Mouse (Mus musculus): ENCODE results near the gene Nkiras2.

DNA sequence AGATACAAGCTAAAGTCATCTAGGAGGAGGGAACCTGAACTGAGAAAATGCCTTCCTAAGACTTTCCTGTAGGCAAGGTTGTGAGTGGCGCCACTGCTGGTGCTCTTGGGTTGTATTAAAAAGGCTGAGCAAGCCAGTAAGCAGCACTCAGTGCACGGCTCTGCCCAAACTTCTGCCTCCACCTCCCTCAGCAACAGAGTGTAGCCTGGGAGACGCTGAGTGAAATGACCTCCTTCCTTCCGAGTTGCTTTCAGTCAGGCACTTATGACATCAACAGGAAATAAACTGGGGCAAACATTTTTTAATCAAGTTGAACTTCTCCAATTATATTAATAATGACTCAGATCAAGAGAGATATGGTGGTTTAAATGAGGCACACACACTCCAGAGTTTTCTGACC is 10.2 kb upstream of the Nkiras2 start:
- TF ChIP-seq ZC3H11A (IDR thresholded peaks at IDR 0.05; ENCODE audit: low read depth, low read length) (no peak), CHD1 (IDR thresholded peaks at IDR 0.05; ENCODE audit: low read depth, low read length) (no peak), POLR2A (IDR thresholded peaks at IDR 0.05; ENCODE audit: low read depth, low read length) (no peak), CTCF (conservative IDR thresholded peaks at IDR 0.05 in 1 of 2, IDR thresholded peaks at IDR 0.05 in 1 of 2; ENCODE audit: low read depth in 2 of 2, low read length in 2 of 2) (no peak), CHD2 (IDR thresholded peaks at IDR 0.05; ENCODE audit: low read length) (no peak), E2F4 (IDR thresholded peaks at IDR 0.05; ENCODE audit: insufficient replicate concordance, low read depth, low read length) (no peak), TBP (conservative IDR thresholded peaks at IDR 0.05; ENCODE audit: low read depth, low read length) (no peak), EP300 (IDR thresholded peaks at IDR 0.05; ENCODE audit: low read length) (0 out of 2 replicates have a peak, but pooled peaks have one; percentile 1), POLR2AphosphoS2 (IDR thresholded peaks at IDR 0.05; ENCODE audit: low read depth, low read length) (no peak), ZMIZ1 (IDR thresholded peaks at IDR 0.05; ENCODE audit: low read depth, low read length) (no peak), HCFC1 (IDR thresholded peaks at IDR 0.05; ENCODE audit: low read depth, low read length) (no peak), ZNF384 (IDR thresholded peaks at IDR 0.05; ENCODE audit: low read depth, low read length) (no peak), MAX (IDR thresholded peaks at IDR 0.05; ENCODE audit: low read length) (no peak)
